Mouse (Mus musculus) intestine, postnatal 0 days (tissue): Measurements from ENCODE around the gene Apopt1. TPM values are rescaled to one million over a fixed set of nuclear protein-coding genes. Genes with fewer than 3 reads are reported as not detected.

Source experiments
- ATAC-seq: fragments of 200-750 bp; cut with Nextera tagmentation; 2 replicates; pipeline ENCODE4 v1.8.0; 2017; ENCODE audit warnings: mild to moderate bottlenecking, moderate TSS enrichment, moderate library complexity
- H3K27ac ChIP-seq: fragments of 300-500 bp; sonication (generic); 2 replicates; pipeline ENCODE4 v1.5.1; 2014; ENCODE audit warnings: mild to moderate bottlenecking, low read depth, low read length, moderate library complexity
- H3K27me3 ChIP-seq: fragments of 300-500 bp; sonication (generic); replicated peaks from 2 replicates; pipeline ENCODE4 v1.6.1; 2014; ENCODE audit warnings: low read length, mixed read lengths; ENCODE audit not compliant: control insufficient read depth, insufficient read depth
- H3K36me3 ChIP-seq: fragments of 300-500 bp; sonication (generic); 2 replicates; pipeline ENCODE4 v1.6.1; 2014; ENCODE audit warnings: mild to moderate bottlenecking, moderate library complexity; ENCODE audit not compliant: control insufficient read depth, insufficient read depth
- H3K4me1 ChIP-seq: fragments of 300-500 bp; sonication (generic); replicated peaks from 2 replicates; pipeline ENCODE4 v1.6.1; 2014; ENCODE audit warnings: antibody characterized with exemption, low read length, mixed read lengths; ENCODE audit not compliant: control insufficient read depth, insufficient read depth
- H3K4me2 ChIP-seq: fragments of 300-500 bp; sonication (generic); replicated peaks from 2 replicates; pipeline ENCODE4 v1.6.1; 2014; ENCODE audit warnings: low read depth, mild to moderate bottlenecking, moderate library complexity
- H3K4me3 ChIP-seq: fragments of 300-500 bp; sonication (generic); 2 replicates; pipeline ENCODE4 v1.5.1; 2014; ENCODE audit warnings: low read depth, low read length
- H3K9ac ChIP-seq: fragments of 300-500 bp; sonication (generic); 2 replicates; pipeline ENCODE4 v1.6.1; 2014; ENCODE audit warnings: mild to moderate bottlenecking, low read depth, low read length
- H3K9me3 ChIP-seq: fragments of 300-500 bp; sonication (generic); 2 replicates; pipeline ENCODE4 v1.6.1; 2016; ENCODE audit warnings: mixed run types; ENCODE audit not compliant: control insufficient read depth
- CTCF ChIP-seq: sonication (generic); IDR thresholded peaks from 2 replicates; pipeline ENCODE4 v1.5.1; 2016; ENCODE audit warnings: low read depth, mild to moderate bottlenecking, control low read depth, antibody characterized with exemption, moderate library complexity
- WGBS: fragments of 180-500 bp; shearing (Covaris S2); extraction: QIAGEN DNeasy Blood & Tissue Kit; methylation state at CpG from one replicate; pipeline ENCODE4 v1.1.7; 2014; 5-methylcytosine and 5-hydroxymethylcytosine counted together
- polyA plus RNA-seq: library from polyadenylated mRNA; unstranded; fragments of >200 nt; fragmentation: Nextera tagmentation; extraction: Ambion mirVana; gene quantifications from 2 replicates; pipeline ENCODE4 v1.2.1, GENCODE M21; 2015

Gene Apopt1
- polyA plus RNA-seq, 1 experiment from 2014 or later, result 44.8 TPM

DNA sequence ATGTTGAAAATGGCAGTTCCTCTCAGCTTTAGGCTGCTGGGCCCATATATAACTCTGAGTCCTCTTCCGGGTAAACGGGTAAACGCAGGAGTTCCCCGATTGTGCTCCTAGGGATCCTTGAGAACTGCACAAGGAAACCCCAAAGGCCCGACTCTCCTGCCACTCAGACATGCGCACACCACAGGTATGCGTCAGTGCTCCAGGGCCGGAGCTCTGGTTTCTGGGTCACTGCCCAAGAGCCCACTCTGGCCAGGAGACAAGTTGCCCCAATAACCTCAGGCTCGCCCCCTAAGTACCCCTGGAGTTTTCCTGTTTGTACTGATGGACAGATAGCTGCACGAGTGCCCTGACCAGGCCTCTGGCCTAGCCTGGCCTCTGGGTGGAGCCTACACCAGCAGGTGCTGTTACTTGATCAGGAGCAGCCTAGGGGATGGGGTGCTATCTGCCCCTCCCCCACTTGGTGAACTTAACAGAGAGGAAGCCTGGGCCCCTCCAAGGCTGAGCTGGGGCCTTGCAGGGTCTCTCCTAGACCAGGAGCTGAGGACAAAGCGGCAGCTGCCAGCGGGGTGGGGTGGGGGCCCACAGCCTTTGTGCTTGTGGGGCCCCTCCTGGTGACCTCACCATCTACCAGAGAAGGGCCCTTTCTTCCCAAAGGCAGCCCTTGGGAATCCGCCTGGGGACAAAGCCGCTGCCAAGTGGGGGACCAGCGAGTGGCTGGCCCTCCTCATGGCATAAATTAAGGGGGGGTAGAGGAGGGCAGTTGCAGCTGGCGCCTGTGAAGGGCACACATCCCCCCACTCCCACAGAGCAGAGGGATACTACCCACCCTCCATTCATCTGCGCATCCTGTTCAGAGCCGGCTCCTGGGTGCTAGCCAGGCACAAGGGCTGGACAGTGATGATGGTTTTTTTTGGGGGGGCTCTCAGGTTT is 19.5 kb upstream of the Apopt1 start:
- no peak; the same call in 1 of the 2 replicates for TF ChIP-seq CTCF
- WGBS, result 45% methylated on average over 18 of the region's 18 CpGs
- H3K4me3 ChIP-seq, result no peak overlapping the region
- H3K9me3 ChIP-seq, result no peaks in the 10 kb centered on the region
- H3K36me3 ChIP-seq, result no peaks in the 10 kb centered on the region
- peaks cover 24% of the 10 kb centered on the region for H3K4me1 ChIP-seq
- no peak for ATAC-seq
- 0 out of 2 replicates have a peak overlapping the region, but pooled peaks have one; percentile 3 for H3K4me2 ChIP-seq
- no peaks in the 10 kb centered on the region for H3K27me3 ChIP-seq
- H3K9ac ChIP-seq, result 0 out of 2 replicates have a peak overlapping the region, but pooled peaks have one; percentile 7
- peak overlapping the region; percentile 70 for H3K27ac ChIP-seq

DNA sequence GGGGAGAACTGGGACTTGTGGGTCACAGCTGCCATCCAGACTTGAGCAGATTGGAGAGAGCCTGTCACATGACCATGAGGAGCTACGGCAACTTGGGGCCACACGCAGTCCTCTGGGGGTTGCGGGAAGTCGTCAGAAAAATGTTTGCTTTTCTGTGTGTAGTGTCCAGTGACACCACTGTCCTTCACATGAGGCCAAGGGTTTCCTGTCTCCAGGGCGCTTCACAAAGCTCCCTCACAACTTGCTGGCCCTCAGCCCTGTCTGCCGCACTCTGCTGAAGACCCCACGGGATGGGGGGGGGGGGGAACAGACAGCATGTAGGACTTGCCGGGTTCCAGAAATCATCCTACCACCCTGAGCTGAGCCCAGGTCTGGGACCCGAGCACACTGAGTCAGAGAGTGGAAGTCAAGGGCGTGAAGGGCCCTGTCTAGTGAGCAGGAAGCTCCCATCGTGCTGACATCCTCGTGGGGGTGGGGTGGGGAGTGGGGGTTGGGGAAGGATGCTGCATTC is 18.7 kb upstream of the Apopt1 start:
- 26% methylated on average over 11 of the region's 12 CpGs for WGBS
- H3K9me3 ChIP-seq, result no peaks in the 10 kb centered on the region

DNA sequence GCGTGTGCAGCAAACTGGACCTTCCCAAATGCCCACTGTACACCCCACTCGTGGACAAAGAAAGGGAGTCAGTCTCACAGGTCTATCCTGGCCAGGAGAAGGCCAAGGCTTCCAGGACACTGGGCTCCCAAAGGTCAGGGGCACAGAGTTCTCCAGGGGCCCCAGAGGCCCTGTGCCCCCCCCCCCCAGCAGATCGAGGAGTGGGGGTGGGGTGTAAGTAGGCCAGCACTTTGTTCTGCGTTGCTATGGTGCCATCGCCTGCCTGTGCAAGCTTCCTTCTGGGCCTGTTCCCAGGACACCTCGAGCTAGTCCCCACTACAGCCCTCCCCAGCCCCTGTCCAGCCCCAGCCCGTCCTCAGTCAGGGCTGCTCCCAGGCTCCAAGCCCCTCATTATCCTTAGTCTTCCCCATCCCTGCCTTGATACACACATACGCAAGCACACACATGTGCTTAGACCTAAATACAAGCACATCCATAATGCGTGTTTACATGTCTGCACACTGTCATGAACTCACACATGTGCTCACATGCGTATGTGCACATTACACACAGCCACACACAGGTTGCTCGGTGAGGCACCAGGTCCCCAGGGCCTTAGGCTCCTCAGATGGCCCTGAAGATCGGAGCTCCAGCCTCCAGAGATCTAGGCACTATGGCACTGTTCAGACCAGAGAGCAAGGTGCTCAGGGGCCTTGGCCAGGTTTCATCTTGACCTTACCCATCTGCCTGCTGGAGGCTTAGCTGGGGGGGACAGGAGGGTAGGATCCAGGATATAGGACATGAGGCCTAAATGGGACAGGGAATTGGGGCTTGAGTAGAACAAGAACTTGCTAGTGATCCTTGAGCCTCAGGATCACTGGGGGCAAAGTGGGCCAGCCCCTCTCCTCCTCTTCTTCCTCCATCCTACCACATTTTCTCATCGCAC is 17.9 kb upstream of the Apopt1 start:
- no peak for TF ChIP-seq CTCF
- no peak overlapping the region for H3K4me2 ChIP-seq
- H3K9me3 ChIP-seq, result no peaks in the 10 kb centered on the region
- 61% methylated on average over 13 of the region's 13 CpGs for WGBS
- H3K4me3 ChIP-seq, result no peak overlapping the region
- ATAC-seq, result no peak
- peak overlapping the region; percentile 70; the same call in 1 of the 2 replicates for H3K27ac ChIP-seq
- no peaks in the 10 kb centered on the region for H3K27me3 ChIP-seq
- peaks cover 16% of the 10 kb centered on the region for H3K4me1 ChIP-seq
- H3K36me3 ChIP-seq, result no peaks in the 10 kb centered on the region
- H3K9ac ChIP-seq, result no peak overlapping the region

More for the DNA sequence above, 18.7 kb upstream of the Apopt1 start:
- TF ChIP-seq CTCF, result no peak
- no peak for ATAC-seq
- no peak overlapping the region for H3K4me2 ChIP-seq
- peak overlapping the region; percentile 70 for H3K27ac ChIP-seq
- H3K9ac ChIP-seq, result no peak overlapping the region
- peaks cover 20% of the 10 kb centered on the region for H3K4me1 ChIP-seq
- H3K27me3 ChIP-seq, result no peaks in the 10 kb centered on the region
- H3K36me3 ChIP-seq, result no peaks in the 10 kb centered on the region
- no peak overlapping the region for H3K4me3 ChIP-seq

DNA sequence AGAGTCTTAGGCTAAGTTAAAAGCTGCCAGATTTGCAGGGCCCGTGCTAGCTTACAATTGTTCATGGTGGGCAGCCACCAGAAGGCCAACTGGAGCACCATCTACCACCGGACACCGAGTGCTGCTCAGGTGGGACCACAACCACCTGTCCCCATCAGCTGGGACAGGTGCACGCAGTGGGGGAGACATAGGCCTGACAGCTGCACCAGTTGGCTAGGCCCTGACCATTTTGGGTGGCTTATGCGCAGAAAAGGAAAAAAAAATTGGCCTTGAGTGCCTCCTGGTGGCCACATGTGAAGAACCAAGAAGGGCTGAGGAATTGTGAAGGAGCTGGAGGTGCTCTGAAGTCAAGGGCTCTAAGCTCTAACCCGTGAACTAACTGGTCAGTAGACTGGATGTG is 16.8 kb upstream of the Apopt1 start:
- no peaks in the 10 kb centered on the region for H3K9me3 ChIP-seq
- peak overlapping the region; percentile 60 for H3K27ac ChIP-seq
- peak overlapping the region; percentile 0; the same call in 1 of the 2 replicates for H3K4me2 ChIP-seq
- 0 out of 2 replicates have a peak overlapping the region, but pooled peaks have one; percentile 26 for H3K9ac ChIP-seq
- no peaks in the 10 kb centered on the region for H3K27me3 ChIP-seq
- WGBS, result 30% methylated on average over 6 of the region's 6 CpGs
- peaks cover 16% of the 10 kb centered on the region for H3K4me1 ChIP-seq
- ATAC-seq, result peak; percentile 35
- H3K4me3 ChIP-seq, result no peak overlapping the region
- H3K36me3 ChIP-seq, result no peaks in the 10 kb centered on the region
- TF ChIP-seq CTCF, result peak; percentile 89

DNA sequence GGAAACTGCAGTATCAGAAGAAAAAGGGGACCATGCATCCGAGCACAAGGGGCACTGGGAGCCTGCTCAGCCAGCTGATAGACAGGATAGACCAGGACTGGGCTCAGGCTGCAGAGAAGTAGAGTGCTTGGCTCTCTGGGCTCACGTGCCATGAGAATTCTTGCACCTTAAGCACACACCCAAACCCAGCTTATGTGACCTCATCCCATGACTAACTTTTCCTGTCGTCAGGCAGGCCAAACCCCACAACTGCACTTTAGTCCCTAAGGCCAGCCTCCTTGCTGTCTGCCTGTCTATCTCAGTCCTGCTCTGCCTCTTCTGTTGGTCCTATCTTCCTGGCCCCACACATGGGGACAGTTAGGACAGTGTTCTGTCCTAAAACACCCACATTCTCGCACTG is 15.4 kb upstream of the Apopt1 start:
- WGBS, result 38% methylated on average over 4 of the region's 4 CpGs
- ATAC-seq, result peak; percentile 69
- H3K27ac ChIP-seq, result peak overlapping the region; percentile 71
- peaks cover 12% of the 10 kb centered on the region for H3K4me1 ChIP-seq
- TF ChIP-seq CTCF, result no peak
- H3K36me3 ChIP-seq, result no peaks in the 10 kb centered on the region
- H3K4me3 ChIP-seq, result no peak overlapping the region
- H3K9ac ChIP-seq, result no peak overlapping the region
- H3K4me2 ChIP-seq, result no peak overlapping the region
- H3K27me3 ChIP-seq, result no peaks in the 10 kb centered on the region
- H3K9me3 ChIP-seq, result no peaks in the 10 kb centered on the region
